Mouse (Mus musculus) MEL (cell line): ENCODE measurements around the gene Fgf3. TPM values are rescaled to one million over a fixed set of nuclear protein-coding genes. Genes with fewer than 3 reads are reported as not detected.

Source experiments
- DNase-seq: peaks from one replicate; pipeline ENCODE4 v3.0.0; 2011; ENCODE audit warnings: low read depth, low spot score
- H3K27ac ChIP-seq: 2 replicates; pipeline ENCODE4 v1.5.1; 2012; ENCODE audit warnings: low read depth, mild to moderate bottlenecking, control low read depth, low read length, moderate library complexity; ENCODE audit not compliant: control insufficient read depth
- H3K27me3 ChIP-seq, 2 experiments: fragments of 150-350 bp in 1 of 2; sonication (generic) in 1 of 2; 2 replicates each; pipeline ENCODE4 v1.6.1; 2012; ENCODE audit warnings: low read length in 2 of 2, mild to moderate bottlenecking in 2 of 2, improper control_type of control experiment in 1 of 2, moderate library complexity in 1 of 2; ENCODE audit not compliant: insufficient read depth in 2 of 2, control insufficient read depth in 1 of 2
- H3K36me3 ChIP-seq, 2 experiments: 2 replicates each; pipeline ENCODE4 v1.6.1; 2012 to 2014; ENCODE audit warnings: low read length in 2 of 2, improper control_type of control experiment in 1 of 2, inconsistent platforms in 1 of 2, mild to moderate bottlenecking in 1 of 2; ENCODE audit not compliant: insufficient read depth in 2 of 2, control insufficient read depth in 1 of 2
- H3K4me1 ChIP-seq, 2 experiments: fragments of 150-350 bp in 1 of 2; sonication (generic) in 1 of 2; 2 replicates each; pipeline ENCODE4 v1.6.1; 2012; ENCODE audit warnings: low read length in 2 of 2, improper control_type of control experiment in 1 of 2, mild to moderate bottlenecking in 1 of 2; ENCODE audit not compliant: insufficient read depth in 2 of 2, control insufficient read depth in 1 of 2
- H3K4me3 ChIP-seq, 2 experiments: fragments of 150-350 bp in 1 of 2; sonication (generic) in 1 of 2; 2 replicates each; pipeline ENCODE4 v1.5.1; 2012; ENCODE audit warnings: low read depth in 2 of 2, low read length in 2 of 2, mild to moderate bottlenecking in 2 of 2, moderate library complexity in 2 of 2, control low read depth in 1 of 2, improper control_type of control experiment in 1 of 2; ENCODE audit not compliant: control insufficient read depth in 1 of 2, insufficient read depth in 1 of 2
- H3K79me2 ChIP-seq: 2 replicates; pipeline ENCODE4 v1.6.1; 2012; ENCODE audit warnings: mild to moderate bottlenecking, low read length, moderate library complexity; ENCODE audit not compliant: control insufficient read depth, poor library complexity, insufficient read depth
- H3K9ac ChIP-seq: 2 replicates; pipeline ENCODE4 v1.6.1; 2012; ENCODE audit warnings: low read depth, mild to moderate bottlenecking, control low read depth, low read length, moderate library complexity; ENCODE audit not compliant: control insufficient read depth, poor library complexity, severe bottlenecking
- H3K9me3 ChIP-seq: fragments of 150-350 bp; sonication (generic); replicated peaks from 2 replicates; pipeline ENCODE4 v1.6.1; 2012; ENCODE audit warnings: mild to moderate bottlenecking, low read length, improper control_type of control experiment, moderate library complexity; ENCODE audit not compliant: insufficient read depth
- BHLHE40 ChIP-seq: IDR thresholded peaks from 2 replicates; pipeline ENCODE4 v1.6.1; 2012; ENCODE audit warnings: low read depth, mild to moderate bottlenecking, inconsistent platforms, low read length, improper control_type of control experiment, borderline replicate concordance
- CHD1 ChIP-seq: IDR thresholded peaks from 2 replicates; pipeline ENCODE4 v1.6.1; 2012; ENCODE audit warnings: low read depth, mild to moderate bottlenecking, inconsistent platforms, low read length, improper control_type of control experiment
- CHD2 ChIP-seq: IDR thresholded peaks from 2 replicates; pipeline ENCODE4 v1.6.1; 2011; ENCODE audit warnings: low read length, improper control_type of control experiment
- EP300 ChIP-seq, 2 experiments: IDR thresholded peaks; 2 replicates each; pipeline ENCODE4 v1.6.1; 2011; ENCODE audit warnings: improper control_type of control experiment in 2 of 2, low read length in 2 of 2, low read depth in 1 of 2, mild to moderate bottlenecking in 1 of 2
- ETS1 ChIP-seq: IDR thresholded peaks from 2 replicates; pipeline ENCODE4 v1.6.1; 2012; ENCODE audit warnings: low read depth, mild to moderate bottlenecking, inconsistent platforms, low read length, improper control_type of control experiment, moderate library complexity
- GATA1 ChIP-seq: IDR thresholded peaks from 2 replicates; pipeline ENCODE4 v1.6.1; 2011; ENCODE audit warnings: low read depth, low read length, improper control_type of control experiment
- HCFC1 ChIP-seq: IDR thresholded peaks from 2 replicates; pipeline ENCODE4 v1.6.1; 2012; ENCODE audit warnings: low read depth, mild to moderate bottlenecking, inconsistent platforms, low read length, improper control_type of control experiment, moderate library complexity
- MAZ ChIP-seq: IDR thresholded peaks from 2 replicates; pipeline ENCODE4 v1.6.1; 2012; ENCODE audit warnings: low read depth, mild to moderate bottlenecking, inconsistent platforms, low read length, improper control_type of control experiment
- MEF2A ChIP-seq: IDR thresholded peaks from 2 replicates; pipeline ENCODE4 v1.6.1; 2014; ENCODE audit warnings: low read depth, mild to moderate bottlenecking, inconsistent platforms, low read length, improper control_type of control experiment; ENCODE audit not compliant: poor library complexity, insufficient replicate concordance, severe bottlenecking; ENCODE audit errors: extremely low read depth
- MXI1 ChIP-seq: IDR thresholded peaks from 2 replicates; pipeline ENCODE4 v1.6.1; 2011; ENCODE audit warnings: mild to moderate bottlenecking, low read depth, low read length, improper control_type of control experiment
- MYB ChIP-seq: IDR thresholded peaks from 2 replicates; pipeline ENCODE4 v1.6.1; 2011; ENCODE audit warnings: mild to moderate bottlenecking, low read depth, low read length, improper control_type of control experiment
- NELFE ChIP-seq: IDR thresholded peaks from 2 replicates; pipeline ENCODE4 v1.6.1; 2011; ENCODE audit warnings: low read depth, low read length, improper control_type of control experiment
- NRF1 ChIP-seq: IDR thresholded peaks from 2 replicates; pipeline ENCODE4 v1.6.1; 2014; ENCODE audit warnings: low read depth, mild to moderate bottlenecking, inconsistent platforms, low read length, improper control_type of control experiment, moderate library complexity; ENCODE audit not compliant: poor library complexity, insufficient read depth, severe bottlenecking
- POLR2A ChIP-seq, 2 experiments: IDR thresholded peaks; 2 replicates each; pipeline ENCODE4 v1.6.1; 2011 to 2012; ENCODE audit warnings: low read length in 2 of 2, mild to moderate bottlenecking in 2 of 2, control low read depth in 1 of 2, improper control_type of control experiment in 1 of 2, low read depth in 1 of 2, moderate library complexity in 1 of 2; ENCODE audit not compliant: control insufficient read depth in 1 of 2, insufficient read depth in 1 of 2, poor library complexity in 1 of 2
- POLR2AphosphoS2 ChIP-seq: IDR thresholded peaks from 2 replicates; pipeline ENCODE4 v1.6.1; 2011; ENCODE audit warnings: low read length, improper control_type of control experiment
- POLR2AphosphoS5 ChIP-seq: IDR thresholded peaks from 2 replicates; pipeline ENCODE4 v1.6.1; 2012; ENCODE audit warnings: low read depth, borderline replicate concordance, mild to moderate bottlenecking, inconsistent platforms, low read length, moderate library complexity, mixed read lengths
- SMC3 ChIP-seq: IDR thresholded peaks from 2 replicates; pipeline ENCODE4 v1.6.1; 2011; ENCODE audit warnings: low read depth, low read length, improper control_type of control experiment
- TBP ChIP-seq: IDR thresholded peaks from 2 replicates; pipeline ENCODE4 v1.8.0; 2011; ENCODE audit warnings: low read depth, low read length, improper control_type of control experiment
- TCF12 ChIP-seq: IDR thresholded peaks from 2 replicates; pipeline ENCODE4 v1.6.1; 2014; ENCODE audit warnings: low read depth, mild to moderate bottlenecking, inconsistent platforms, low read length, improper control_type of control experiment, moderate library complexity
- USF2 ChIP-seq, 2 experiments: IDR thresholded peaks; 2 replicates each; pipeline ENCODE4 v1.6.1; 2011 to 2012; ENCODE audit warnings: improper control_type of control experiment in 2 of 2, low read length in 2 of 2, borderline replicate concordance in 1 of 2, inconsistent platforms in 1 of 2, low read depth in 1 of 2, mild to moderate bottlenecking in 1 of 2; ENCODE audit not compliant: insufficient read depth in 1 of 2
- ZKSCAN1 ChIP-seq: IDR thresholded peaks from 2 replicates; pipeline ENCODE4 v1.6.1; 2012; ENCODE audit warnings: low read depth, mild to moderate bottlenecking, inconsistent platforms, low read length, improper control_type of control experiment, moderate library complexity
- ZNF384 ChIP-seq: IDR thresholded peaks from 2 replicates; pipeline ENCODE4 v1.6.1; 2012; ENCODE audit warnings: low read depth, mild to moderate bottlenecking, inconsistent platforms, low read length, improper control_type of control experiment
- polyA plus RNA-seq, 2 experiments: library from polyadenylated mRNA; stranded (reverse) in 1 of 2; unstranded in 1 of 2; fragments of >175 nt in 1 of 2; fragments of >200 nt in 1 of 2; gene quantifications; 2 replicates each; pipeline versions ENCODE4 v1.2.1 to v1.2.4; 2012; ENCODE audit warnings: low replicate concordance in 2 of 2, low read depth in 1 of 2; ENCODE audit not compliant: insufficient read length in 2 of 2, insufficient read depth in 1 of 2, missing spikeins in 1 of 2
- total RNA-seq: library from RNA; depleted of rRNA; stranded (reverse); fragments of 300-350 nt; gene quantifications from 2 replicates; pipeline ENCODE4 v1.2.3, GENCODE M21; 2012

The Fgf3 gene
- total and polyA plus RNA-seq, 3 experiments, result not detected

DNA sequence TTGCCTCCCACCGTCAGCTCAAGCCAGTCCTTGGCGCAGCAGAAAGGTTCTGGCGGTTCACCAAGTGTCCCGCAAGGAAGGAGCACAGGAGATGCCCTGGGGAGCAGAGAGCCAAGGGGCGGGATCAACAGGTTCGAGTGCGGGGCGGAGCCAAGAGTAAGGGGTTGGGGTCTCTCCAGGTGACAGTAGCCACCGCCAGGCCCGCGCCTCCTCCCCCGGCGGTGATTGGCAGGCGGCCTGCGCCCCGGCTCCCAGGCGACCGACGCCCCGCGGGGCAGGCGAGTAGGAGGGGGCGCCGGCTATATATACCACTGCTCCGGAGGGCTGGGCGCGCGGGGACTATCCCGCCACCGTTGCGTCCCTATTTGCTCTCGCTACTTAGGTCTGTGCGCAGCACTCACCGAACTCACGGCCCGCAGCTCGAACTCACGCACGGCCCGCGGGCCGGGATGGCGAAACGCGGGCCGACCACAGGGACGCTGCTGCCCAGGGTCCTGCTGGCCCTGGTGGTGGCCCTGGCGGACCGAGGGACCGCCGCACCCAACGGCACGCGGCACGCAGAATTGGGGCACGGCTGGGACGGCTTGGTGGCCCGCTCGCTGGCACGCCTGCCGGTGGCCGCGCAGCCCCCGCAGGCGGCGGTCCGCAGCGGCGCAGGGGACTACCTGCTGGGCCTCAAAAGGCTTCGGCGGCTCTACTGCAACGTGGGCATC is 23.3 kb downstream of the Fgf3 start:
- no peak for DNase-seq
- Histone ChIP-seq H3K79me2 (no peaks in the 10 kb centered on the region), H3K36me3 (no peaks in the 10 kb centered on the region), H3K27ac (no peak overlapping the region), H3K4me3 (no peak overlapping the region), H3K9me3 (no peaks in the 10 kb centered on the region), H3K27me3 (no peaks in the 10 kb centered on the region), H3K4me1 (no peaks in the 10 kb centered on the region), H3K9ac (no peak overlapping the region)
- TF ChIP-seq CHD1, result no peak
- no peak for TF ChIP-seq CHD2
- no peak for TF ChIP-seq POLR2A (IDR thresholded peaks at IDR 0.05; ENCODE audit: control insufficient read depth in 1 of 2, insufficient read depth in 1 of 2, low read depth in 1 of 2, low read length in 2 of 2, poor library complexity in 1 of 2)
- no peak for TF ChIP-seq MXI1
- no peak for TF ChIP-seq EP300 (IDR thresholded peaks at IDR 0.05; ENCODE audit: low read depth in 1 of 2, low read length in 2 of 2)
- no peak for TF ChIP-seq NELFE
- no peak for TF ChIP-seq SMC3
- no peak for TF ChIP-seq TBP
- TF ChIP-seq USF2 (IDR thresholded peaks at IDR 0.05; ENCODE audit: borderline replicate concordance in 1 of 2, insufficient read depth in 1 of 2, low read depth in 1 of 2, low read length in 2 of 2), result no peak
- no peak for TF ChIP-seq GATA1
- no peak for TF ChIP-seq MAZ
- TF ChIP-seq HCFC1, result no peak
- TF ChIP-seq MYB, result no peak
- TF ChIP-seq, all 39 proteins: peak for 0

DNA sequence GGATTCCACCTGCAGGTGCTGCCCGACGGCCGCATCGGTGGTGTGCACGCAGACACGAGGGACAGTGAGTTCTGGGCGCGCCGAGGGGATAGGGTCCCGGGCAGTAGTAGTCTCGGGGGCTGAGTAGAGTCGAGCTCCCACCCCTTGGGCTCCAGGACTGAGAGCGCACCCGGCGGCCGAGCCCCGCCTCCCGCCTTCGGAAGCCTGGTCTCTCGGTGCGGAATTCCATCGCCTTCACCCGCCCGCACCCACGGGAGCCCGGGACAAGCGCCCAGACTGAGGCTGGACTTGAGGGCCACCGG is 23.8 kb downstream of the Fgf3 start:
- Histone ChIP-seq H3K36me3 (no peaks in the 10 kb centered on the region), H3K27ac (no peak overlapping the region), H3K9me3 (no peaks in the 10 kb centered on the region), H3K9ac (no peak overlapping the region), H3K4me1 (no peaks in the 10 kb centered on the region), H3K27me3 (no peaks in the 10 kb centered on the region)
- TF ChIP-seq TCF12 (no peak), HCFC1 (no peak), ZKSCAN1 (no peak), NRF1 (no peak), ETS1 (no peak), NELFE (no peak), BHLHE40 (no peak), TBP (no peak), POLR2AphosphoS5 (no peak), POLR2AphosphoS2 (no peak), MEF2A (no peak), ZNF384 (no peak)
- TF ChIP-seq, all 39 proteins: peak for 0
- DNase-seq, result no peak
- Histone ChIP-seq H3K79me2 (no peaks in the 10 kb centered on the region), H3K4me3 (no peak overlapping the region)
